Mouse (Mus musculus) E14TG2a.4 (cell line): ENCODE measurements around the gene Rnf157.

Source experiments
- CTCF ChIP-seq: conservative IDR thresholded peaks from 2 replicates; pipeline ENCODE4 v1.5.1; 2014; ENCODE audit warnings: low read length
- NANOG ChIP-seq: IDR thresholded peaks from 2 replicates; pipeline ENCODE4 v1.6.1; 2014; ENCODE audit warnings: borderline replicate concordance, low read length, mixed read lengths
- POU5F1 ChIP-seq: IDR thresholded peaks from 2 replicates; pipeline ENCODE4 v1.6.1; 2014; ENCODE audit warnings: low read length, borderline replicate concordance

DNA sequence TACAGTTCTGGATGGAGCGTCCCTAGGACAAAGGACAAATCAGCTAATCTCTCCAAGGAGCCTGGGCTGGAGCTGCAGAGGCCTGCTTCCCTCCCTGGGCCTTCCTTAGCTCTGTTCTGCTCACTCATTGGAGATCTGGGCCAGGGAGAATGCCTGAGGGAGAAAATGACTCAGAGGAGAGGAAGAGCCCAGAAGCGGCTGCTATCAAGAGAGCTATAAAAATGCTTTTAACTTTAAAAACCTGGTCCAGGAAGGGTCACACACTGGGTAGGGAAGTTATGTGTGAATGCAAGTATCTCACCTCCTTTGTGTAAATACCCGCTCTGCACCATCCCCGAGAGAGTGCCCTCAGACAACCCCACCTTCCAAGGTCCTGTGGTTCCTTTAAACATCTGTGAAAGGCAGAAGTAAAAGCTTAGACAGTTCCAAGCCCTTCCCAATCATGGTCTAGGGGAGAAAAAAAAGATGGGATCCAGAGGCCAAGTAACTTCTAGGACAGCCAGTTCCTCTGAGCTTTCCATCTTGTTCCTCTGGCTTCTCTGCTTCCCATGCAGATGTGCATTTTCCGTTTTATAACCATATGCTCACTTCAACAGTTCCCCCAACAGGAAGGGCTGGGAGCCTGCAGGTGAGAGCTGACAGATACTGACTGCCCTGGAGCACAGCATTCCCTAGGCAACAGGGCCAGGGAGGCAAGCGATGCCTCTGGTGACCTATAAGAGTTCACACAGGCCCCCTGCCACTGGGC lies 3.5 kb upstream of the Rnf157 start:
- no peak for TF ChIP-seq CTCF
- TF ChIP-seq POU5F1 = no peak
- no peak for TF ChIP-seq NANOG
